Mouse (Mus musculus): Measurements from ENCODE around the gene Islr2. TPM values are rescaled to one million over a fixed set of nuclear protein-coding genes. Genes with fewer than 3 reads are reported as not detected.

Islr2 gene
- total RNA-seq, 2 experiments from 2014 or later = 134 to 136 TPM

DNA sequence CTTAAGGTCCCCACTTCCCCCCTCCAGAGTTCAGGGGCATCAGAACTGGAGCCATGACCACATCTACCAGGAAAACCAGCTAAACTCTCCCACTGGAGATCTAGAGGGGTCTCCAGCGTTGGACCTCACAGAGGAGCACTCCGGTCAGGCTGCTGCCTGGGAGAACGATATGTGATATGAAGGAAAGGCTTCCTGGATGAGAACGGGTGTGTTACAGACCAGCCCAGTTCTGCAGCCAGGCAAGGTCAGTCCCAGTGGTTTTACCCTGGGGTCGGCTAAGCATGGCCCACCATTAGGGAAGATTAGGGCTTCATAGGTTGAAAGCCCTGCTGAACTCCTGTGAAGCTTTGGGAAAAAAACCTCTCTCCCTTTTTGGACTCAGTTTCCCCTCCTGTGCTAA is 9.3 kb upstream of the Islr2 start:
- no peak for TF ChIP-seq CTCF (conservative IDR thresholded peaks at IDR 0.05)
- Histone ChIP-seq H3K27ac (no peak overlapping the region), H3K4me3 (no peak overlapping the region)
- no peak for DNase-seq (ENCODE audit: low spot score in 2 of 2)

DNA sequence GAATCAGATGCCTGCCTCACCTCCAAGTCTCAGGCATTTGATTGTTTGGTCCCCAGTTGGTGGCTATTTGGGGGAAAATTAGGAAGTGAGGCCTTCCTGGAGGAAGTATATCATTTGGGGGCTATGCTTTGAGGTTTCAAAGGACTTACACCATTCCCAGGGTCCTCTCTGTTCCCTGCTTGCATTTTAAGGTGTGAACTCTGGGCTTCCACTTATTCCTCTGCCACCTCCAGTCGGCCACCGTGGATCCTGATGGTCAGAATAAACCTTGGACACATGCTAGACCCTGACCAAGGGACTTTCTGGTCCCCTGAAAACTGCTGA is 6.1 kb upstream of the Islr2 start:
- DNase-seq (ENCODE audit: low spot score in 2 of 2) = no peak
- TF ChIP-seq CTCF (conservative IDR thresholded peaks at IDR 0.05) = no peak
- H3K4me3 ChIP-seq = no peak overlapping the region
- H3K27ac ChIP-seq = no peak overlapping the region

DNA sequence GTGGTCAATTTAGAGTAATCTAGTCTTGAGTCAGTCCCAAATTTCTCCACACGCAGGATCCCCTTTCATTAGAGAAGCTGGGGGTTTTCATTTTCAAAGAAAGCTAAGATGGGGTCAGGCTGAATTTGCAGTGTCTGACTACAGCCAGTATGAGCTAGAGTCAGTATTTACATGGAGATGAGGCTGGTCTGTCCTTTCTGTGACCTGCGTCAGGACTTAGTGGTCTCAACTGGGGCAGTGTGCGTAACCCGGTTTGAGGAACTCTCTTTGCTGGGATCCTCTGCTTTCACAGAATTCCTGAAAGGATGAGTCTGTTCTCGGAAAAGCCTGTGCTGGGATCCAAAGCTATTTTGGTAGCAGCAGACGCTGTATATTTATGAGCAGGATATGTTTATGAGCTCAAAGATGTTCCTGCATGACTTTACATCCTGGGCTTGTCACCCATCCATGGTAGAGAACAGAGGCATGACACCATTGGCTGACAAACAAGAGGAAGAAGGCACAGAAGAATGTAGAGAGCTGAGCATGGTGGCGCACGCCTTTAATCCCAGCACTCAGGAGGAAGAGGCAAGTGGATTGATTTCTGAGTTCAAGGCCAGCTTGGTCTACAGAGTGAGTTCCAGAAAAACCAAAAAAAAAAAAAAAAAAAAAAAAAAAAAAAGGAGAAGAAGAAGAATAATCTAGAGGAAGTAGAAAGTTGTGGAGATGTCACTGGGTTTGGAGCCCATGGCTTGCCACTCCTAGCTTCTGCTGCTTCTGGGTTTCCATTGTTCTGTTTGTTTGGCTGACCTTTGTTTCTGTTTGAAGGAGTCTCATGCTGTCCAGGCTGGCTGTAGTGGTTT is 5.6 kb upstream of the Islr2 start:
- Histone ChIP-seq H3K4me3 (no peak overlapping the region), H3K27ac (no peak overlapping the region)
- DNase-seq (ENCODE audit: low spot score in 2 of 2) = peak in 1 of 2 experiments; percentile 12
- no peak for TF ChIP-seq CTCF (conservative IDR thresholded peaks at IDR 0.05)

DNA sequence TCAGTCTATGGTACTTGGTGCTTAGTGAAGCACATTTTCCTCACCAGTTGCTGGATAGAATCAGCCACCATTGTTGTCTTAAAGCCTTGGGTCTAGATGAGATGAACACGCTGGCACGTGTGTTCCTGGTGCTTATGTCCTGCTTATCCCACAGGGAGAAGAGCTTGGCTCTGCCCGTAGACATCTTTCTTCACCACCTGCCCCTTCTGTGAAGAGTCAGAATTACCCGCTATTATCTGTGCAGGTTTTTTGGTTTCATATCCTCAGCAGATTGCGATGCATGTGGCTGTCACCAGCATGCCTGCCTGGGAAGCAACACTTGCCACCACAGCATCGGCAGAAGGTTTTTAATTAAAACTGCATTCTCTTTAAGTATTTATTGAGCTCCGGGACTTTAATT is 1.9 kb upstream of the Islr2 start:
- Histone ChIP-seq H3K27ac (peak overlapping the region; percentile 69), H3K4me3 (no peak overlapping the region)
- peak; percentile 48 to 61 for DNase-seq (ENCODE audit: low spot score in 2 of 2)
- TF ChIP-seq CTCF (conservative IDR thresholded peaks at IDR 0.05) = no peak

DNA sequence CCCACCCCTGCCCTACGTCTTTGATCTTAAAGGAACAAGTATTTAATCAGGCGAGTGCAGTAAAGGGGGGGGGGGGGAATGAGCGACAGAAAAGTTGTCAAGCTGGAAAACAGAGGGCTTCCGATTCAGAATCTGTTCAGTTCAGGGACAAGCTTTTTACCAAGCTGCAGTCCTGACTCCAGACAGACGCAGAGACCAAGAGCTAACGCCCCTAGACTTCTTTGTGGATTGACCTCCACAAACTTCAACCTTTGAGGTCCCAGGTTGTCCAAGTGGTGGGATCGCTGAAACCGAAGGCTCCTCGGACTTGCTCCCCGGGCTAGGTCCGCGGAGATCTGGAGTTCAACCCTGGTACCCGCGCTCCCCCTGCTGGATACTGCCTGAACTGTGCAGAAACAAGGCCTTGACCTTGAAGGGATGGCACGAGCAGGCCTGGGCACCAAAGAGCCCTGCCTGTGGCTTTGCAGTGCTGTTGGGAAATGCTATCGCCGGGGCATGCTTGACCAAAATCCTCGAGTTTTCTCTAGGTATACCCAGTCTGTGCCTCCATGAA is 405 bp upstream of the Islr2 start:
- Histone ChIP-seq H3K27ac (peak overlapping the region; percentile 95), H3K4me3 (peak overlapping the region; percentile 65)
- peak; percentile 87 to 93 for DNase-seq (ENCODE audit: low spot score in 2 of 2)
- TF ChIP-seq CTCF (conservative IDR thresholded peaks at IDR 0.05) = peak; percentile 83

DNA sequence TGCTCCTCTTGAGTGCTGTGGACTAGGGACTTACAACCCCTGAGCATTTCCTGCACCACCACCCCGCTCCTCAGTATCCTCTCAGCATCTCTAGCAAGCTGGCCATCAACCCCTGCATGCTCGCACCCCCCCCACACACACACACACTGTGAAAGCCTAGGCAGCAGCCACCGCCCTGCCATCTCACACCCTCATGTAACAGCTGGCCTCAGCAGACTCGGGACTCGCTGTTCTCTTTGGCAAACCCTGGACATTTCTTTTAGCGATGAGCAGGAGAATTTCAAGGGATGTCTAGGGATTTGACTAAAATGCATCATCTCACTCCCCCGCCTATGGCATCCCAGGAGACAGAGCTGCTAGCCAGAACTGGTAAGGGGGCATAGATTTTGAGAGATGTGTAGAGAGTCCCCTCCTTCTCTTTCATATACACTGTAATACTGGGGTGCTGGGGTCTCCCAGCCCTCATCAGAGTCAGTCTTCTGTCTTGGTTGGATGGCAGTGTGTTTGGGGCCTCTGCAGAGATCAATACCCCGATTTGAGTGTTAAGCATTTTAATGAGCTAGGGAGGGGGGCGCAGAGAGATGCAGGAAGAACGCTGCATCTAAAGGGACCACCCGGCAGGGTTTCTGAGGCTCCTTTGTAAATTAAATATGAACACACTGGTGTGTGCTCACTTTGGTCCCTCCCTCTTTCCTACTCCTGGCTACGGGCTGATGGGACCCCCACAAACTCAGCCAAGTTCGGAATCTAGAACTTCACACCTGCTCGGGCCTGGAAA is 1.3 kb downstream of the Islr2 start:
- no peak for TF ChIP-seq CTCF (conservative IDR thresholded peaks at IDR 0.05)
- peak in 1 of 2 experiments; percentile 19 for DNase-seq (ENCODE audit: low spot score in 2 of 2)
- peak overlapping the region; percentile 95 for H3K27ac ChIP-seq
- H3K4me3 ChIP-seq = peak overlapping the region; percentile 65

DNA sequence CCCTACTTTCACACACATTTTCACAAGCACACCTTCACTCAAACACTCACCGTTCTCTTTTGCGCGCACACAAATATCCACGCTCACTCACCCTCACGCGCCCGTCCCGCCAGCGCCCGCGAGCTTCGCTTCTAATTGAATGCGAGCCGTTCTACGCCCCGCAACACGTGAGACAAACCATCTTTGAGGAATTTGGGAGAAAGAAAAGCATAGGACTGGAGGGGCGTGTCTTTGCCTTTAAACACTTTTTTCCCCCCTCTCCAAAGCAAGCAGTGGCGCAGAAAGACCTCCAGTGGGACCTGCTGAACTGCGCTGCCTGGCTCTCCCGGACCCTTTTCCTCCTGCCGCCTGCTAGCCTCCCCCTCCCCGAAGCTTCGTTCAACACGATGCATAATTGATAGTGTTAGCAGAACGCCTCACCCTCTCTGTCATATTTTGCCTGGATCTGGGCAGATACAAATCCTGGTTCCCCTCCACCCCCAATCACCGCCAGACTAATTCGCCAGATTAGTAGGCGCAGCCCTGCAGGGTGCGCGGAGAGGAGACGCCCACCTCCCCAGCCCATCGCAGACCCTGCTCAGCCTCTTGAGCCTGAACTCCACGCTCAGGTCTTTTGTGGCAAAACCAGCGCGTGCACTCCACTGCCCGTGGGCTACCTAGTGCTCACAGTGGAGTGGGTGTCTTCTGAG is 2.1 kb downstream of the Islr2 start:
- peak; percentile 40 to 52 for DNase-seq (ENCODE audit: low spot score in 2 of 2)
- TF ChIP-seq CTCF (conservative IDR thresholded peaks at IDR 0.05) = no peak
- peak overlapping the region; percentile 95 for H3K27ac ChIP-seq
- H3K4me3 ChIP-seq = peak overlapping the region; percentile 65

DNA sequence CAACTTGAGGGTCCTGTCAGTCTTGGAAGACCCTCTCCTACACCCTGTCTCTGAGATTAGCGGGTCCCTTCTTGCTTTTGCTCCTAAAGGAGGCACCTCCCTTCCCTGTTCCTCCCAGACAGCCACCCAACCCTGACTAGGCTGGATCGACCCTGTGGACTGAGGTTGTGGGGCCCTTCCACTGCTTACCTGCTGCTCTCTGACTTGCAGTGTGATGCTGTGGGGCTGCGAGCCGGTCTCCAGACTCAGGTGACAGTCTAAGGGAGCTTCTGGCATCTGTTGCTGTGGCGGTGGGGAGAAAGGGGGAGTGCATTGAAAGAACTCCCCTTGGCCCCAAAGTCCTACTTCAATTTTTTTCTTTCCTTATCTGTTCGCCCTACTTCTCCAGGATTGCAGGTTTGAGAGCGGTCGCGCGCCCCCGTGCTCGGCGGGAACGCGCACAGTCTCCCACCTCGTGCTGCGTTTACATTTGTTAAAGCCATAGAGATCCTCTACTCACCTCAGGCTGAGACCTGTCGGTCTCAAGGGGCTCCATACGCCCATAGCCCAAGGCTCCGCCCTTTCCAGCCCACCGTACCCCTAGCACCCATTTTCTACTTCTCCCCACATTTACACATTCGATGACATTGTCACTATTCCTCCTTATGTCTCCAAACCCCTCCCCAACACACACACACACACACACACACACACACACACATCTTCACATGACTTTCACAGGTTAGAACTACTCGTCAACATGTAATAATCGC is 2.9 kb downstream of the Islr2 start:
- peak; percentile 25 to 34 for DNase-seq (ENCODE audit: low spot score in 2 of 2)
- TF ChIP-seq CTCF (conservative IDR thresholded peaks at IDR 0.05) = no peak
- Histone ChIP-seq H3K27ac (peak overlapping the region; percentile 95), H3K4me3 (peak overlapping the region; percentile 65)

DNA sequence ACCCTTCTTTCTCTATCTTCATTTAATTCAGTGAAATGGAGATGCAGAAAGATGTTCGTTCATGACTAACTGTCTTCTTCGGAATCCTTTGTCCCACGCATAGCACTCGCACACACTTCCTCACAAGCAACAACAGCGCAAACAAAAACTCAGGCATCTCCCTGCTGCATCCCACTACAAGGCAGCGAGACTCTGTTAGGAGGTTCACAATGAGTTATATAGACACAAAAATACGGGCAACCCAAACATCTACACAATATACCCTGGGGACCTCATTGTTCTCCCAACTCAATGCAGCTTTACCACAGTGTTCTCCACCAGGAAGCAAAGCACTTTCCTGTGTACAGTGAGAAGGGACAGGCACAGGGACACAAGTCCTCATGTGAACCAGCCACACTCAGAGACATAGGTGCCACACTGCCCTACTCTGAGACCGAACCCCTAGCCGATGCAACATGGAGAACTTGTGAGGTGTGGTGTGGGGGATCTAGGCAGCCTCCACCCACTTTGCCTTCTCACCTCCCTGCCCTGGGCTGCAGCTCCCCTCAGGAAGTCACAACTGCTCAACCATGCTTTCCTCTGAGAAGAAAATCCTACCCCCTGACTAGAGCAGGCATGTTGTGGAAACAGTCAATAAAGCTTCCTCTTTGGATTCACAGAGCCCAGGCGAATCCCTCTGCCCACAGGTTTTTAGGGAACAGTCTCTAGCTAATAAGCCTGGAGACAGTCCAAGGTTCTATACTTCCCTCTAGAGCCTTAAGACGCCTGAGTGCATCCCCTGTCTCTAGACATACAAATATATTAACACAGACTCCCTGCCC is 3.6 kb downstream of the Islr2 start:
- Histone ChIP-seq H3K27ac (peak overlapping the region; percentile 95), H3K4me3 (peak overlapping the region; percentile 65)
- TF ChIP-seq CTCF (conservative IDR thresholded peaks at IDR 0.05) = no peak
- peak in 1 of 2 experiments; percentile 29 for DNase-seq (ENCODE audit: low spot score in 2 of 2)

DNA sequence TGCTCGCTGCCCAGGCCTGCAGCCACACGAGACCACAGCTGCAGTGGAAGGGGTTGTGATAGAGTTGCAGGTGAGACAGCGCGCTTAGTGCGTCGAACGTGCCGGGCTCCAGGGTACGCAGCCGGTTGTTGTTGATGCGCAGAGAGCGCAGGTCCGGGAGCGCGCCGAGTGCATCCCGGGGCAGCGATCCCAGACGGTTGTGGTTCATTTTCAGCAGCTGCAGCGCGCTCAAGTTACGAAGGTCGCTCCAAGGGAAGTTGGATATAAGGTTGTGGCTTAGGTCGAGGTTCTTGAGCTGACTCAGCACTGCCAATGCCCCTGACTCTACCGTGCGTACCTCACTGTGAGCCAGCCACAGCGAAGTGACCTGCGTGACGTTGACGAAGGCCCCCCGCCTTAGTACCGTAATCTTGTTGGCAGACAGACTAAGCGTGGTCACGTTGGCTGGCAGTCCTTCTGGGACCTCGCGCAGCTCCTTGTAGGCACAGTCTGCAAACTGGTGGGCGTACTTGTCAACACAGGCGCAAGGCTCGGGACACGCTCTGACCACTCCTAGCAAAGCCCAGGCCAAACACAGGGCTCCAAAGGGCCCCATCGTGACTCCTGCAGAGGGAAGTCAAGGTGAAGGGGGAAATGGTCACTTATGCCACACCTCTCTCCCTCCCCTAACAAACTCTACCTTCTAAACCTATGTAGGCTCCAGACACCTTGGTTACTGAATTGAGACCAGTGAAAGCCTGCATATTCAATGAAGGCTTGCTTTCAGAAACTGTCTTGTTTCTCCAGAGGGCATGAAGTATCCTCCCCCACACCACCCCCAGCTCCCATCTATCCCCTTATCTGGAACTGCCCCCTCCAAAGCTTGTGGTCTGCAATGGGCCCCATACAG is 4.5 kb downstream of the Islr2 start:
- no peak for DNase-seq (ENCODE audit: low spot score in 2 of 2)
- H3K27ac ChIP-seq = peak overlapping the region; percentile 95
- TF ChIP-seq CTCF (conservative IDR thresholded peaks at IDR 0.05) = no peak
- H3K4me3 ChIP-seq = peak overlapping the region; percentile 65
